13 mouse cellular contexts compared by ENCODE assay signal in genomic region chr2:75988779-75989363, GRCm38 (mm10). TPM values are rescaled to one million over a fixed set of nuclear protein-coding genes. Genes with fewer than 3 reads are reported as not detected.
A peak's percentile ranks its signal among the peaks of the same experiment; 100 is the strongest.
DNase-seq lines count a peak whose midpoint lies in the region; ATAC-seq and TF ChIP-seq lines count a peak whose summit lies in the region.
"Had no signal": no experiment of that assay in that cellular context is flagged by ENCODE, and none has a peak within 500 bp of the region (broad histone marks: within the 10 kb centered on the region; RNA-seq: fewer than 3 reads in every experiment).

No protein-coding gene starts in this region.

- H3K27ac ChIP-seq in stomach, embryonic 14.5 days (ENCODE audit: low read length) = 0 out of 2 replicates have a peak overlapping the region, but pooled peaks have one; percentile 10
- no peak overlapping the region for H3K27ac ChIP-seq in stomach, postnatal 0 days (replicated peaks)
- peak overlapping the region; percentile 84 for H3K27ac ChIP-seq in forebrain, embryonic 15.5 days (replicated peaks)
- peak overlapping the region; percentile 40; the same call in 1 of the 2 replicates for H3K27ac ChIP-seq in limb, embryonic 14.5 days (replicated peaks; ENCODE audit: low read depth, low read length)
- H3K27ac ChIP-seq: heart, adult 2 months had no signal

- no peaks in the 10 kb centered on the region for H3K27me3 ChIP-seq in stomach, embryonic 14.5 days (ENCODE audit: control insufficient read depth, insufficient read depth, low read length)
- no peaks in the 10 kb centered on the region for H3K27me3 ChIP-seq in stomach, postnatal 0 days (ENCODE audit: control insufficient read depth, insufficient read depth, low read length)
- no peaks in the 10 kb centered on the region for H3K27me3 ChIP-seq in forebrain, embryonic 15.5 days
- no peaks in the 10 kb centered on the region for H3K27me3 ChIP-seq in limb, embryonic 14.5 days (ENCODE audit: control insufficient read depth, insufficient read depth, low read length)

- no peak overlapping the region for H3K4me3 ChIP-seq in stomach, embryonic 14.5 days (ENCODE audit: low read depth, low read length)
- no peak overlapping the region for H3K4me3 ChIP-seq in stomach, postnatal 0 days (ENCODE audit: low read depth, low read length)
- no peak overlapping the region for H3K4me3 ChIP-seq in forebrain, embryonic 15.5 days
- no peak overlapping the region for H3K4me3 ChIP-seq in limb, embryonic 14.5 days (replicated peaks; ENCODE audit: low read length)
- H3K4me3 ChIP-seq: heart, adult 2 months had no signal

- H3K9ac ChIP-seq in stomach, embryonic 14.5 days (replicated peaks; ENCODE audit: low read depth, low read length) = no peak overlapping the region
- H3K9ac ChIP-seq in stomach, postnatal 0 days (ENCODE audit: low read length) = no peak overlapping the region
- H3K9ac ChIP-seq in forebrain, embryonic 15.5 days (replicated peaks) = no peak overlapping the region
- no peak overlapping the region for H3K9ac ChIP-seq in limb, embryonic 14.5 days (ENCODE audit: low read depth, low read length, severe bottlenecking)

- H3K4me2 ChIP-seq in stomach, embryonic 14.5 days (replicated peaks; ENCODE audit: low read depth, low read length) = 0 out of 2 replicates have a peak overlapping the region, but pooled peaks have one; percentile 14
- no peak overlapping the region for H3K4me2 ChIP-seq in stomach, postnatal 0 days (replicated peaks; ENCODE audit: low read depth)
- peak overlapping the region; percentile 19 for H3K4me2 ChIP-seq in forebrain, embryonic 15.5 days (replicated peaks)
- H3K4me2 ChIP-seq in limb, embryonic 14.5 days (replicated peaks; ENCODE audit: low read depth, low read length, severe bottlenecking) = peak overlapping the region; percentile 22; the same call in 1 of the 2 replicates

- TF ChIP-seq POLR2A in limb, embryonic 14.5 days (IDR thresholded peaks at IDR 0.05; ENCODE audit: borderline replicate concordance, extremely low read depth, insufficient read depth, insufficient read length) = no peak

- WGBS in stomach, embryonic 14.5 days = 25% methylated on average over 7 of the region's 7 CpGs
- 33% methylated on average over 7 of the region's 7 CpGs for WGBS in stomach, postnatal 0 days
- WGBS in forebrain, embryonic 15.5 days = 30% methylated on average over 7 of the region's 7 CpGs
- WGBS in limb, embryonic 14.5 days = 19% methylated on average over 6 of the region's 7 CpGs

- TF ChIP-seq CTCF in stomach, postnatal 0 days (IDR thresholded peaks at IDR 0.05; ENCODE audit: low read depth) = no peak

- ATAC-seq in stomach, embryonic 14.5 days (ENCODE audit: insufficient number of reproducible peaks, insufficient read depth, low FRiP score, low read depth) = no peak
- ATAC-seq in stomach, postnatal 0 days (ENCODE audit: low FRiP score, low TSS enrichment) = no peak
- peak; percentile 54 for ATAC-seq in forebrain, embryonic 15.5 days (replicated peaks)
- ATAC-seq in limb, embryonic 14.5 days (ENCODE audit: low FRiP score, low read depth) = no peak

- H3K4me1 ChIP-seq in stomach, embryonic 14.5 days (ENCODE audit: control insufficient read depth, insufficient read depth, low read length) = peaks cover 27% of the 10 kb centered on the region
- peaks cover 6% of the 10 kb centered on the region; the same call in 1 of the 2 replicates for H3K4me1 ChIP-seq in stomach, postnatal 0 days (replicated peaks; ENCODE audit: control insufficient read depth, insufficient read depth)
- peaks cover 53% of the 10 kb centered on the region for H3K4me1 ChIP-seq in forebrain, embryonic 15.5 days
- peaks cover 53% of the 10 kb centered on the region for H3K4me1 ChIP-seq in limb, embryonic 14.5 days (ENCODE audit: control insufficient read depth, insufficient read depth, low read length)

- no peaks in the 10 kb centered on the region for H3K9me3 ChIP-seq in stomach, embryonic 14.5 days (ENCODE audit: control insufficient read depth, low read depth, low read length)
- no peaks in the 10 kb centered on the region for H3K9me3 ChIP-seq in stomach, postnatal 0 days (ENCODE audit: control insufficient read depth, low read length)
- H3K9me3 ChIP-seq in forebrain, embryonic 15.5 days = no peaks in the 10 kb centered on the region
- H3K9me3 ChIP-seq in limb, embryonic 14.5 days (ENCODE audit: control insufficient read depth, low read length) = no peaks in the 10 kb centered on the region
- H3K9me3 ChIP-seq: G1E had no signal

- TF ChIP-seq EP300 in stomach, postnatal 0 days (optimal IDR thresholded peaks at IDR 0.05) = no peak

- no peak for DNase-seq in stomach, postnatal 0 days (ENCODE audit: low spot score)
- no peak for DNase-seq in limb, embryonic 14.5 days (ENCODE audit: low spot score)
- no peak for DNase-seq in embryo, embryonic 9.5 days (ENCODE audit: extremely low spot score)
- DNase-seq in left cerebral cortex, adult 8-10 months (ENCODE audit: low spot score in 2 of 2) = no peak
- DNase-seq in adrenal gland, postnatal 14 days = no peak
- DNase-seq: cerebellum, adult 9-11 months; heart, adult 2 months; kidney, adult 18-20 months; lung, postnatal 10 days; thymus, postnatal 14 days had no signal

- no peaks in the 10 kb centered on the region for H3K36me3 ChIP-seq in stomach, embryonic 14.5 days (ENCODE audit: control insufficient read depth, insufficient read depth, low read length)
- H3K36me3 ChIP-seq in stomach, postnatal 0 days (ENCODE audit: control insufficient read depth, insufficient read depth, low read length) = no peaks in the 10 kb centered on the region
- H3K36me3 ChIP-seq in forebrain, embryonic 15.5 days = no peaks in the 10 kb centered on the region
- no peaks in the 10 kb centered on the region for H3K36me3 ChIP-seq in limb, embryonic 14.5 days (ENCODE audit: control insufficient read depth, insufficient read depth, low read length)
- H3K36me3 ChIP-seq: G1E had no signal

RNA-seq across cellular contexts. Expression of gene Ttc30a1, which starts 7.1 kb away (rescaled TPM):
- 7.8 and 8.2 TPM in 2 replicates for polyA plus RNA-seq in stomach, embryonic 14.5 days (2014; fragmentation: Nextera tagmentation; extraction: Ambion mirVana)
- polyA plus RNA-seq in stomach, postnatal 0 days (2015; fragmentation: Nextera tagmentation; extraction: Ambion mirVana) = 3.3 and 3.8 TPM in 2 replicates
- polyA plus RNA-seq in forebrain, embryonic 15.5 days (2015; fragmentation: Nextera tagmentation; extraction: Ambion mirVana) = 7.7 and 8.4 TPM in 2 replicates
- 6.9 TPM in 2 replicates for polyA plus RNA-seq in limb, embryonic 14.5 days (2012; rRNA removed)
- 5.9 and 6.7 TPM in 2 replicates for polyA plus RNA-seq in limb, embryonic 14.5 days (2014; fragmentation: Nextera tagmentation; extraction: Ambion mirVana)
- 1 to 10 TPM; 3.0 to 3.7 (median 3.2) TPM for total RNA-seq in left cerebral cortex, adult 8-10 months (2022)
- total RNA-seq in adrenal gland, postnatal 14 days (2021) = 2.3 and 3.8 TPM in 2 replicates
- total RNA-seq: G1E had no signal
- polyA plus RNA-seq: G1E had no signal

RNA-seq across cellular contexts. Expression of gene Ttc30a2, which starts 10.9 kb away (rescaled TPM):
- 0.42 and 0.63 TPM in 2 replicates for polyA plus RNA-seq in stomach, embryonic 14.5 days (2014; fragmentation: Nextera tagmentation; extraction: Ambion mirVana)
- 0.17 and 0.27 TPM in 2 replicates for polyA plus RNA-seq in stomach, postnatal 0 days (2015; fragmentation: Nextera tagmentation; extraction: Ambion mirVana)
- 0.47 and 0.79 TPM in 2 replicates for polyA plus RNA-seq in forebrain, embryonic 15.5 days (2015; fragmentation: Nextera tagmentation; extraction: Ambion mirVana)
- 0.35 and 0.47 TPM in 2 replicates for polyA plus RNA-seq in limb, embryonic 14.5 days (2012; rRNA removed)
- 0.30 TPM in 2 replicates for polyA plus RNA-seq in limb, embryonic 14.5 days (2014; fragmentation: Nextera tagmentation; extraction: Ambion mirVana)
- total RNA-seq in left cerebral cortex, adult 8-10 months (2022) = under 1 TPM in 2 of 4 experiments, not detected in 2; 0.41 to 0.84 TPM
- total RNA-seq in adrenal gland, postnatal 14 days (2021) = 0.34 and 0.44 TPM in 2 replicates
- polyA plus RNA-seq: G1E had no signal

RNA-seq across cellular contexts. Expression of gene Ttc30b, which starts 50.5 kb away (rescaled TPM):
- polyA plus RNA-seq in stomach, embryonic 14.5 days (2014; fragmentation: Nextera tagmentation; extraction: Ambion mirVana) = 13.5 and 15.2 TPM in 2 replicates
- polyA plus RNA-seq in stomach, postnatal 0 days (2015; fragmentation: Nextera tagmentation; extraction: Ambion mirVana) = 10.3 and 10.6 TPM in 2 replicates
- 15.3 and 19.3 TPM in 2 replicates for polyA plus RNA-seq in forebrain, embryonic 15.5 days (2015; fragmentation: Nextera tagmentation; extraction: Ambion mirVana)
- polyA plus RNA-seq in limb, embryonic 14.5 days (2012; rRNA removed) = 7.8 and 8.4 TPM in 2 replicates
- polyA plus RNA-seq in limb, embryonic 14.5 days (2014; fragmentation: Nextera tagmentation; extraction: Ambion mirVana) = 10.8 and 11.2 TPM in 2 replicates
- total RNA-seq in left cerebral cortex, adult 8-10 months (2022) = 10 to 100 TPM; 12.4 to 14.1 (median 13.8) TPM
- 14.7 and 15.1 TPM in 2 replicates for total RNA-seq in adrenal gland, postnatal 14 days (2021)
